Mouse (Mus musculus) neutrophil, adult 5-6 weeks (primary cell): ENCODE data around the gene Slf2. TPM values are rescaled to one million over a fixed set of nuclear protein-coding genes. Genes with fewer than 3 reads are reported as not detected.

ENCODE experiments used
- ATAC-seq: fragments of 151-379, 151-347 bp; 2 replicates; pipeline ENCODE4 v1.8.0; 2017; ENCODE audit warnings: mild to moderate bottlenecking, moderate TSS enrichment; ENCODE audit not compliant: insufficient number of reproducible peaks, poor library complexity, low FRiP score, severe bottlenecking; ENCODE audit errors: extremely low read depth
- total RNA-seq: library from RNA; stranded (forward); fragments of 200-1000 nt; gene quantifications from 2 replicates; pipeline ENCODE4 v1.2.3, GENCODE M21; 2017

Slf2 gene
- total RNA-seq, 1 experiment from 2014 or later = 56.7 TPM

GRCm38 (mm10) chr19:45003740-45004516 lies 73.0 kb downstream of the Slf2 start:
- no peak for ATAC-seq

GRCm38 (mm10) chr19:45005444-45005843 lies 74.5 kb downstream of the Slf2 start, which contains the start of gene Twnk:
Twnk (plus strand) TSS chr19:45005663.
- ATAC-seq = peak; percentile 71

GRCm38 (mm10) chr19:45005957-45006712 lies 75.2 kb downstream of the Slf2 start, which contains the start of gene Mrpl43:
Mrpl43 (minus strand) TSS chr19:45006442.
- ATAC-seq = peak; percentile 87

- no peak for ATAC-seq
These were observed 76.1 kb downstream of the Slf2 start for GRCm38 (mm10) chr19:45007021-45007420.

- ATAC-seq = no peak
These were observed 76.7 kb downstream of the Slf2 start for GRCm38 (mm10) chr19:45007425-45008191.

- no peak for ATAC-seq
These were observed 79.7 kb downstream of the Slf2 start for GRCm38 (mm10) chr19:45010646-45011045.

GRCm38 (mm10) chr19:45012219-45012618 lies 81.3 kb downstream of the Slf2 start:
- ATAC-seq = no peak

- no peak for ATAC-seq
These were observed 81.7 kb downstream of the Slf2 start for GRCm38 (mm10) chr19:45012636-45013035.

GRCm38 (mm10) chr19:45013581-45014225 lies 82.8 kb downstream of the Slf2 start:
- ATAC-seq = no peak

- ATAC-seq = no peak
These were observed 83.5 kb downstream of the Slf2 start, which contains the start of gene Lzts2 for GRCm38 (mm10) chr19:45014335-45014971. Lzts2 (plus strand) TSS chr19:45014414.

- ATAC-seq = no peak
These were observed 84.0 kb downstream of the Slf2 start for GRCm38 (mm10) chr19:45014981-45015402.

GRCm38 (mm10) chr19:45015518-45016281 lies 84.7 kb downstream of the Slf2 start:
- peak; percentile 49; the same call in 1 of the 2 replicates for ATAC-seq

- no peak for ATAC-seq
These were observed 85.6 kb downstream of the Slf2 start for GRCm38 (mm10) chr19:45016341-45017215.

- no peak for ATAC-seq
These were observed 86.3 kb downstream of the Slf2 start for GRCm38 (mm10) chr19:45017216-45017771.

GRCm38 (mm10) chr19:45017909-45018308 lies 87.0 kb downstream of the Slf2 start:
- no peak for ATAC-seq

GRCm38 (mm10) chr19:45018351-45018831 lies 87.4 kb downstream of the Slf2 start:
- no peak for ATAC-seq
